Mouse (Mus musculus): ENCODE measurements around the gene Dnmbp.

Gene Dnmbp

GRCm38 (mm10) chr19:43878111-43879092 is 61.6 kb downstream of the Dnmbp start:
- DNase-seq (ENCODE audit: low spot score in 2 of 2) = no peak

DNA sequence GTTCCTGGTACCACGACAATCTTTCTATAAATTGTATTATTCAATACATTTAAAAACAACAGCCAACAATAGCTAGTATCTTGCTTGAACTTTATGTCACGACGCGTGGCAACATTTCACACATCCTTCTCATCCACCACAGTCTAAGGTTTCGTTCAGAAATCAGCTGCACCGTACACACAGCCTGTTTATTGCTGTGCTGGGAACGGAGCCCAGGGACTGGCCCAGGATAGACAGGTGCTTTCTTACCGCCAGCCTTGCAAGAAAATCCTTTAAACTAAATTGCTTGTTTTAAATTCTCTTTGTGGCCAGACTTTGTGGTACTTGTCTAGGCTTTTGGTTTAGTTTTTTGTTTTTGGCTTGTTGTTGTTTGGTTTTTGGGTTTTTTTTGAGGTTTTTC is 62.6 kb downstream of the Dnmbp start:
- no peak for DNase-seq (ENCODE audit: low spot score in 2 of 2)

DNA sequence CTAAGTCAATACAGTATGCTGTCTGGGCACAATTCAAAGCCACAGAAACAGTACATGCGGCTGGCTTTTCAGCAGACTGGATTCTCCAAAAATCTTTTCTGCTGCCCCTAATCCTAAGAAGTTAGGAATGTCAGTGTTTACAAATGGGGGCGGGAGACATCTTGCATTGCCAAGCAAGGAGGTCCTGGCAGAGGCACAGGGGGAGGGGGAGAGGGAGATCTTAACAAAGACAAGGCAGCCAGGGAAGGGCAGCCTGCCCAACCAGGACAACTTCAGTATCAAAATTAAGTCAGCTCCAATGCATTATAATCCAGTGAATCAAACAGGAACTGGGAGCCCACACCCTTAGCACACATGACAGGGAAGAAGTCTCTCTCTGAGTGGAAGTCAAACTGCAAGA is 64.0 kb downstream of the Dnmbp start:
- no peak for DNase-seq (ENCODE audit: low spot score in 2 of 2)

DNA sequence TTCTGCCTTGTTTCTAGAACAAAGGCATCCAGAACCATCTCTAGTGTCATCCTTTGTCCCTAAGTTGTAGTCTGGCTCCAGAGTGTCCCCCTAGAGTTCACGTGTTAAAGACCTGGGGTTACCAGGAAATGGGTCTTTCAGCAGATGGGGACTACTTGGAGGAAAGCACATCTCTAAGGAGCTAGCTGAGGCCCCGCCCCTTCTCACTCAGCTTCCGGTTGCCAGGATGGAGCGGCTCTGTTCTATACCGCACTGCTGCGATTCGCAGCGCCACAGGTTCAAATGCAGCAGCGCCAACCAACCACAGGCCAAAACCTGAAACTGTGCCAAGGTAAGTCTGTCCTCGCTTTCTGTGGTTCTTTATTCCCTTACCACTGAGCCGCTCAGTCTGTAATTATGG is 65.6 kb downstream of the Dnmbp start:
- DNase-seq (ENCODE audit: low spot score in 2 of 2) = no peak

DNA sequence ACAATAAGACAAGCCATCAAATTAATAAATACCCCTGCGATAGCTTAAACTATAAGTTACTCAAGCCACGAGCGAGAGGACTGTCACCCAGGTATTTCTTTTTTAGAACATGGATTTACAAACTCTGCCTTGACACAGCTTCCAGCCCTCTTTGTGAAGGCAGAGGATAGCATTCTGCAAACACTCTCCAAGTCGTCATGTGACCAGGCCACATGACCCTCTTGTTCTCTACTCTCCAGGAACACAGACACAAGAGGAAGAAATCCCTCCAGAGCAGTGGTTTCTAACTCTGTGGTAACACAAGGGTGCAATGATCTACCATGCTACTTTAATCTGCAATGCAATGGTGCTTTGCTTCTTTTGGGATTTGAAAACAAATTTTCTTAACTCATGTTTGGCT is 69.6 kb downstream of the Dnmbp start:
- DNase-seq (ENCODE audit: low spot score in 2 of 2) = no peak

DNA sequence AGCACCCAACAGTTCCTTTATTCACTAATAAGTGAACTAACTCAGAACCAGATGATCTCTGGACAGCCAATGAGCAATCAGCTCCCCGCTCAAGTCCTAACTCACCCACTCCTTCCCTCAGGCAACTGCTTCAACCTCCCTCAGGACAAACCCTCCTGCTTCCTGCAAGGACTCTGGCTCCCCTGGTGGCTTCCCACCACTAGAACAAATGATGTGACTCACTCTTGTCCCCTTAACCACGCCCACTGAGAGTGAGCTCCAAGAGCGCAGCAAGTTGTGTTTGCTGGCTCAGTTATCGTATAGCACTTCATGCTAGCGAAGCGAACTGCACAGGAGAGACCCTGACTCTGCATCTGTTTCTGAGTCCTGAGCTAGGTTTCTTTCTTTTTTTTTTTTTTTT is 82.6 kb downstream of the Dnmbp start:
- no peak for DNase-seq (ENCODE audit: low spot score in 2 of 2)

- no peak for DNase-seq (ENCODE audit: low spot score in 2 of 2)
Measured at GRCm38 (mm10) chr19:43852837-43853545, 87.0 kb downstream of the Dnmbp start.

DNA sequence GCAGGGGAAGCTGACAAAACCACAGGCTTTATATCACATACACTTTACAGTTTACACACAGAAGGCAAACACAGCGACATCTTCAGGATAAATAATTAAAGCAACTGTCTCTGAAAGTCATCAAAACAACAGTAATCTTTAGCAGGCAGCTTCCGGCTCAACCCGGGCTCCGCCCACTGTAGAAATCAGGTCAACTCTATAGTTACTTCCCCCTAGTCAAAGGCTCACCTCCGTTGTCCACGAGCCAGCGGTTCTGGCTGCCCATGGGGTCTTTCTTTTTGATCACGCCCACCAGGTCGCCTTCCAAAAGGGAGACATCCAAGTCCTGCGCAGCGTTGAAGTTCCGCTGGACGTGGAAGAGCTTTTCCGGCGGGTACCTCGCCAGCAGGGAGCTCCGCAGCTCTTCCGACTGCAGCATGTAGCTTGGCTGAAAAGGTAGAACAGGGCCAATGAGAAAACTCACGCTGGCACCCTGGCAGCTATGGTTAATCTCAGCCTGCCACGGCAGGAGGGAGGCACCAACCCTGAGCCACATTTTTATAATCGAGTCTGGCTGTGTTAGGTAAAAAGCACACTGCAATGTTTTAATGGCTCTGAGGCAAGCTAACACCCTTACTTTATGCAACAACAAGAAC is 87.9 kb downstream of the Dnmbp start:
- peak; percentile 36 to 52 for DNase-seq (ENCODE audit: low spot score in 2 of 2)

DNA sequence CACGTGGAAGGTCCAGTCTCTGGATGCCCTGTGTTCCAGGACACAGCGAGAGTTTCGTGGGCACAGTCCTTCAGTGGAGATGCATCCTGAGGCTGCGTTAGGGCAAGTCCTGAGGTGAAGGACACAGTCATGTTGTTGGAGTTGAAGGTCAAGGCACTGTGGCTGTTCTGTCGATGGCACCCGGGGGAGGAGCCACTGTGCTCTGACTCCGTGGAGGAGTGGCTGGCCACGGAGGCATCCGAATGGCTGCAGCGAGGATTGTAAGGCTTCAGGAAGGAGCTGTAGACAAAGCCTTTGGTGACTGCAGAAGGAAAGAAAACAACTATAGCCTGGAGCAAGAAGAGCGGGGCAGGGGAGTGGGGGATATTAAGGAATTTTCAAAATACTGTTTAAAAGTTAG is 90.0 kb downstream of the Dnmbp start:
- DNase-seq (ENCODE audit: low spot score in 2 of 2) = no peak

DNA sequence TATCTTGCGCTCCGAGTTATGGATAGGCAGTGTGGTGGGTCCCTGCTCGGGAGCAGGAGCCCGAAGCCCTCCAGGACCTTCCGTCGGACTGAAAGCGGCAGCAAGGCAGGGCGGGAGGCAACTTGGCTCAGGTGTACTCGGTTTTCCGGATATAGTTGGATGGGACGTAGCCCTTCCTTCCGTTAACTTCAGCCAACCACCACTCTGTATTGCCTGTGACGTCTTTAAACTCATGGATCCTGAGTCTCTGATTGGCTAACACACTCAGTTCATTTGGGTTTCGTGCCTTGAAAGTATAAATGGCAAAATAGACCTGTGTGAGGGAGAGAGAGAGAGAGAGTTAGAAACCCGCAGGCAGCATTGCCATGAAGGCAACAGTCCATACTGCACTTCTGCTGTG is 92.0 kb downstream of the Dnmbp start:
- DNase-seq (ENCODE audit: low spot score in 2 of 2) = no peak

- DNase-seq (ENCODE audit: low spot score in 2 of 2) = no peak
Measured at GRCm38 (mm10) chr19:43847056-43847455, 92.9 kb downstream of the Dnmbp start.

DNA sequence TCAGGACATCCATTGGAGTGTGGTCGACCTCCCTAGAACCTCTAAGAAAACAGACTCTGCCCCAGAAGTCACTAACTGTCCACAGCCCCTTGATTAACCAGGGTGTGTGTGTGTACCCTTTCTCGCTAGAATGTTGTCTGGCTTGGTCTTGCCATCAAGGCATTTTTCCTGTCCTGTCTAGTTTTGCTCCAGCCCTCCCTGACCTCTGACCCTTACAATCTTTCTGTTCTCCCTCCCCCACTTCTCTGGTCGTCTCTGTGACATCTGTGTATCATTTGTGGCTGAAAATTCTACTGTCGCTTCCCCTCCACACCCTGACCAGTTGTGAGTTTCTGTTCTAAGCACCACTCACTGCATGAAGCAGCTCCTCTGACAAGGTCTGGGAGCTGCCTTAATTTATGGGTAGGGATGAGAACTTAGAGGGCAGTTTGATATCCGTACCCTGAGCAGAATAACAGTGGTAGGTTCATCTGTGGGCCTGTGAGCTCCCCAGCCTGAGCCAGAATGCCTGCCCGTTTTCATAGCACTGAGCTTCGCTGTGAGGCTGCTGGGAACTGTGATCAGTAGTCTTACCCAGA is 94.6 kb downstream of the Dnmbp start:
- no peak for DNase-seq (ENCODE audit: low spot score in 2 of 2)

GRCm38 (mm10) chr19:43843184-43843583 is 96.8 kb downstream of the Dnmbp start:
- DNase-seq (ENCODE audit: low spot score in 2 of 2) = no peak

GRCm38 (mm10) chr19:43832425-43833069 is 107.4 kb downstream of the Dnmbp start:
- DNase-seq (ENCODE audit: low spot score in 2 of 2) = peak; percentile 9 to 71

GRCm38 (mm10) chr19:43826855-43827254 is 113.1 kb downstream of the Dnmbp start:
- no peak for DNase-seq (ENCODE audit: low spot score in 2 of 2)

- DNase-seq (ENCODE audit: low spot score in 2 of 2) = no peak
Measured at GRCm38 (mm10) chr19:43815661-43816414, 124.2 kb downstream of the Dnmbp start.

- no peak for DNase-seq (ENCODE audit: low spot score in 2 of 2)
Measured at GRCm38 (mm10) chr19:43813315-43813714, 126.7 kb downstream of the Dnmbp start.

DNA sequence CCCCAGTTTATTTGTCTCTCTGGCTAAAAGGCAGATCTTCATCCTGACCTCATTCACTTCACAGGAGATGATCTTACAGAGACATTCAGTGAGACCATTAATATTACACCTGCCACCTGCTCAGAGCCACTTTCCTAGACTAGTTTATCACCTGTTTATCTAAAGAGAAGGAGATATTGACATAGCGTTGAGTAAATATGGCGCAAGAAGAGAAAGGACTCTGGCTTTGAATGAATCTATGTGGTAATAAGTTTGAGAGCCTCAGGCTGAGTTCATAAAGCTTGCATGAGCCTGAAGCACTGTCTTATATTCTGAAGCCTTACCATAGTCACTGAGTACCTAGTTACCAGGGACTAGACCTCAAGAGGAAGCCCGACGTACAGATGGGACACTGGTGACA is 128.6 kb downstream of the Dnmbp start:
- DNase-seq (ENCODE audit: low spot score in 2 of 2) = no peak

DNA sequence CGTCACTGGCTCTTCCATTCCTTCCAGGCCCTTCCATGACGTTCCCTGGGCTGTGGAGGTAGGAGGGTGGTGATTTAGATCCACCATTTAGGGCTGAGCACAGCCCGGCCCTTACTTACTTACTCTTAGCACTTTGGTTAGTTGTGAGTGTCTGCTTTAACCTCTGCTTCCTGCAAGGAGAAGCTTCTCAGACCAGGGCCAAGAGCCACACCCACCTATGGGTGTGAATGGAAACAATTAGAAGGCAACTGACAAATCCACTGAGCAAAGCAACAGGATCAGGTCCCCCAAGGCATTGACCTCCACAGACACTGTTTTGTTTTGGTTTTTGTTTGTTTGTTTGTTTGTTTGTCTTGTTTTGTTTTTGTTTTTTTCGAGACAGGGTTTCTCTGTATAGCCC is 130.7 kb downstream of the Dnmbp start:
- DNase-seq (ENCODE audit: low spot score in 2 of 2) = no peak

GRCm38 (mm10) chr19:43803866-43804265 is 136.1 kb downstream of the Dnmbp start:
- DNase-seq (ENCODE audit: low spot score in 2 of 2) = no peak
